Mouse (Mus musculus): Measurements from ENCODE around the gene Tfap2b. TPM values are rescaled to one million over a fixed set of nuclear protein-coding genes. Genes with fewer than 3 reads are reported as not detected.

Gene Tfap2b
- polyA plus RNA-seq, 1 experiment from 2014 or later, result 0.68 TPM

DNA sequence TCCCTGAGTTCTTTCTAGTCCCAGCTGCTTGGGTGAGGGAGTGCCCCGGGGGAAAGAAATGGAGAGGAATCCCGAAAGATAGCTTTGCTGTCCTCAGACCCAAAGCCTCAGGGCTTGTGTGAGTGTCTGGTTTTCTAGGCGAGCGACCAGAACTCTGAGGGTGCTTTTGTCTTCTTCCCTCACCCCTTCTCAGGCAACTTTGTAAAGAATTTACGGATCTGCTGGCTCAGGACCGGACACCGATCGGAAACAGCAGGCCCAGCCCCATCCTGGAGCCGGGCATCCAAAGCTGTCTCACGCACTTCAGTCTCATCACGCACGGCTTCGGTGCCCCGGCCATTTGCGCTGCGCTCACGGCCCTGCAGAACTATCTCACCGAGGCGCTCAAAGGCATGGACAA is 25.1 kb downstream of the Tfap2b start:
- no peaks in the 10 kb centered on the region for H3K9me3 ChIP-seq
- peaks cover 96% of the 10 kb centered on the region for H3K27me3 ChIP-seq (replicated peaks)
- no peaks in the 10 kb centered on the region for H3K36me3 ChIP-seq
- under 1% methylated on average over 19 of the region's 19 CpGs for WGBS
- no peaks in the 10 kb centered on the region for H3K4me1 ChIP-seq
- no peak overlapping the region for H3K4me3 ChIP-seq
- H3K27ac ChIP-seq (replicated peaks), result no peak overlapping the region
- no peak overlapping the region for H3K4me2 ChIP-seq
- no peak for ATAC-seq (ENCODE audit: extremely low read depth, insufficient number of reproducible peaks, low FRiP score, low TSS enrichment)
- H3K9ac ChIP-seq, result no peak overlapping the region

DNA sequence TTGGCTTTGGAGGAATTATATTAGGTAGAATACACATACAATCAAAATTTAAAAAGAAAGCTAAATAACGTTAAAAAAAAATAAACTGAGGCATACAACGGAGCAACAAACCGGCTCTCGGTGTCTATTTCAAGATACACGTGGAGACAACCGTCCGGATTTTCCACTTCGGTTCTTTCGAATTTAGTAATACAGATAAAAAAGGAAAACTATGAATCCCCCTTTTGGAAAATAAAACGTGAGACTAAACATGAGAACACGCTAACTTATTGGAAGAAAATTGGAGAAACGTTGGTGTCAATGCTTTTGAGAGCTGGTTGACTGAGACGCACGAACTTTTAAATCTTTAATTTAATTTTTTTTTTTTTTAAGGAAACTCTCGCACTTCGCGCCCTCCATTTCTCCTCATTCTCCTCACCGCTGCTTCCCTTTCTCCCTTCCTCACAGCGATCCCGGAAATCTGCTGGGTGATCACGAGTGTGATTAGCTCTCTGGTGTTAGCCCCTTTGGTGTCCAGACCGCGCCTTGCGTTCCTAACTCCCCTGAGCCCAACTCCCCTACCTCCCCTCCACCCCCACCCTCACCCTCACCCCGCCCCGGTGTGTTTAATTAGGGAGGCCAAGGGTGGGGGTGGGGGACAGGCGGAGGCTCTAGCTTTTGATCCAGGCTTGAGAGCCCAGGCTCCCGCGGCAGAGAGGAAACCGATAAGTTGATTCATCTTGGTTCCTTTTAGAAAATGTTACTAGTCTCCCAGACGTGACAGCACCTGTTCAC is 25.9 kb downstream of the Tfap2b start:
- H3K27me3 ChIP-seq (replicated peaks), result peaks cover 95% of the 10 kb centered on the region
- no peaks in the 10 kb centered on the region for H3K9me3 ChIP-seq
- H3K36me3 ChIP-seq, result no peaks in the 10 kb centered on the region
- H3K27ac ChIP-seq (replicated peaks), result no peak overlapping the region
- H3K4me1 ChIP-seq, result no peaks in the 10 kb centered on the region
- H3K9ac ChIP-seq, result no peak overlapping the region
- H3K4me2 ChIP-seq, result no peak overlapping the region
- H3K4me3 ChIP-seq, result no peak overlapping the region
- ATAC-seq (ENCODE audit: extremely low read depth, insufficient number of reproducible peaks, low FRiP score, low TSS enrichment), result no peak
- 1% methylated on average over 31 of the region's 31 CpGs for whole genome bisulfite sequencing

DNA sequence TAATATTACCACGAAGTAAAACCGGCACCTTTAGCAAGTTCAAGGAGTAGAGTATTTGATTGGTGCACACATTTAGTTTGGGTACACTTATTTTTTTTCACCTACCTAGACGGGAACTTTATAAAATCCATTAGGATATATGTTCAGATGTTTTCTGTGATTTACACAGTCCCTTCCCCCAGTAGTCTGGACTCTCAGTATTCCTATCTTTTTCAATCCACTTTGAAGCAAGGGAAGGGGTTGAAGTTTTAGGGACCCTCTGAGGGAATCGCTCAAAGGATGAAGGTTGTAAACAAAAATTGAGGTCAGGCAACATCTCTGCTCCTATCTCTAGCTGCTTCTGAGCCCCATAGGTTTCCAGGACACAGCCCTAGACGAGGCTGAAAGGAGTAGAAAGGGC is 27.3 kb downstream of the Tfap2b start:
- Histone ChIP-seq H3K36me3 (no peaks in the 10 kb centered on the region), H3K4me3 (no peak overlapping the region), H3K4me2 (no peak overlapping the region), H3K27ac (replicated peaks) (no peak overlapping the region), H3K27me3 (replicated peaks) (peaks cover 97% of the 10 kb centered on the region), H3K9ac (no peak overlapping the region), H3K9me3 (no peaks in the 10 kb centered on the region), H3K4me1 (no peaks in the 10 kb centered on the region)
- WGBS, result 3% methylated on average over 5 of the region's 5 CpGs
- ATAC-seq (ENCODE audit: extremely low read depth, insufficient number of reproducible peaks, low FRiP score, low TSS enrichment), result no peak

DNA sequence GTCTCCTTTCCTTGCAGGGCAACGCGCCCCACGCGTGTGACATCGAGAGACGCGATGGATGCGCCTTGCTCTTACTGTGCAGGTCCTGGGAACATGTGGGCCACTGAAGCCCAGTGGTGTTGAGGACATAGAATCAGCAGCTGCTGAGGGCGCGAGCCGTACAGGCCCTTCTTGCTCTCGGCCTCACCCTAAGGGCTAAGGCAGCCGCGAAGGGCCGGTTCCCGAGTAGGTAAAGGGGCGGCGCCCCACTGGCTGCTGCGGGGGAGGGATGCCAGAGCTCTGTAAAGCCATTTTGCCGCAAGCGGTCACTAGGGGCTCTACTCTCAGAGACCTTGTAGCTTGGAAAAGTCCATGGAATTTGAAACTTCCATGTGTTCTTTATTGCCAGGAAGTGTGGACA is 27.9 kb downstream of the Tfap2b start:
- peaks cover 97% of the 10 kb centered on the region for H3K27me3 ChIP-seq (replicated peaks)
- H3K9me3 ChIP-seq, result no peaks in the 10 kb centered on the region
- 2% methylated on average over 21 of the region's 21 CpGs for WGBS
- H3K9ac ChIP-seq, result no peak overlapping the region
- H3K4me2 ChIP-seq, result no peak overlapping the region
- H3K4me3 ChIP-seq, result no peak overlapping the region
- H3K4me1 ChIP-seq, result 0 out of 2 replicates have a peak, but pooled peaks cover 3% of the 10 kb centered on the region
- H3K27ac ChIP-seq (replicated peaks), result no peak overlapping the region
- ATAC-seq (ENCODE audit: extremely low read depth, insufficient number of reproducible peaks, low FRiP score, low TSS enrichment), result no peak
- no peaks in the 10 kb centered on the region for H3K36me3 ChIP-seq

DNA sequence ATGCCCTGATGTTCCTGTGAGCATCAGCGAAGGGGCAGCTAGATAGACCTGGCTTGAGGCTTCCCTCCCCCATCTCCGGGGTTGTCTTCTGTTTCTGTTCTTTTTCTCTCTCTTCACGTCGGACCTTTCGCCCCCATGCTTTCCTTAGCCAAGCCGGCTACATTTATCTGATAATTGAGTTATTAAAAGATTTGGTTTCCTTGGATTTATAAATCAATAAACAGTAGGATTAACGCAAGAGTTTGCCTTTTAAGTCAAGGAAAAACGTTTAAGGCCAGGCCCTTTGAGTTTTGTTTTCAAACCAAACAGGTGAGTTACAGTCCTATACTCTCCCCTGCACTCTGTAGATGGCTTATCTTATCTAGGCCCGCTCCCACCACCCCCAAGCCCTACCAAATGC is 28.3 kb downstream of the Tfap2b start:
- Histone ChIP-seq H3K4me1 (0 out of 2 replicates have a peak, but pooled peaks cover 3% of the 10 kb centered on the region), H3K27ac (replicated peaks) (no peak overlapping the region), H3K36me3 (no peaks in the 10 kb centered on the region), H3K27me3 (replicated peaks) (peaks cover 97% of the 10 kb centered on the region), H3K9ac (no peak overlapping the region), H3K9me3 (no peaks in the 10 kb centered on the region), H3K4me3 (no peak overlapping the region), H3K4me2 (no peak overlapping the region)
- ATAC-seq (ENCODE audit: extremely low read depth, insufficient number of reproducible peaks, low FRiP score, low TSS enrichment), result no peak
- WGBS, result 3% methylated on average over 9 of the region's 9 CpGs

DNA sequence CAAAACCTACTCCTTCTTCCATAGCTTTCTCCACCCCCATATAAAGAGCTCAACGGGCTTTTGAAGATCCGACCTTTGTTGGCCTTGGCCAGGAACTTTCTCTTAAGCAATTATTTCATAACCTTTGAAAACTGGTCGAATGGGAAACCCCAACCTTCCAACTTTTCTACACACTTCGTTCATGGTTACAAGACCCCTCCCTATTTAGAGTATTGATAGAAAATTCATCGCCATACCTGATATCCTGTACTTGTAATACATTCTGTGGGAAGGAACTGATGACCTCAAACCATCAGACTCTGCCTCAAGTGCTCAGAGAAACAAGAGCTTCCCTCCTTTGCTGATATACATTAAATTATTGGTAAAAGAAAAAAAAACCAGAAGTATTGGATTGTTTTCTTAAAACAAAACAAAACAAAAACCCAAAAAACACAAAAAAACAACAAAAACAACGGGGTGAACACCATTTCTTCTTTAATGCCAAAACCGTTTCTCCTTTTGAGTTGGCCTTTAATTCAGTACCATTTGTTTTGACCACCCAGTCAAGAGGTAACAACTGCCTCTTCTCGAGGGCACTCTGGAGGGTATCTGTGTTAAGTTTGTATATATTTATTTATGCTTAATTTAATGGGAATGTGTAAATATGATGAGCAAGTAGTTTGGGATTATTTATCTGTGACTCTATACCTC is 29.2 kb downstream of the Tfap2b start:
- no peak for ATAC-seq (ENCODE audit: extremely low read depth, insufficient number of reproducible peaks, low FRiP score, low TSS enrichment)
- WGBS, result 6% methylated on average over 8 of the region's 8 CpGs
- 0 out of 2 replicates have a peak, but pooled peaks cover 3% of the 10 kb centered on the region for H3K4me1 ChIP-seq
- no peaks in the 10 kb centered on the region for H3K9me3 ChIP-seq
- H3K27me3 ChIP-seq (replicated peaks), result peaks cover 97% of the 10 kb centered on the region
- H3K4me2 ChIP-seq, result no peak overlapping the region
- no peak overlapping the region for H3K4me3 ChIP-seq
- H3K27ac ChIP-seq (replicated peaks), result no peak overlapping the region
- H3K9ac ChIP-seq, result no peak overlapping the region
- H3K36me3 ChIP-seq, result no peaks in the 10 kb centered on the region

DNA sequence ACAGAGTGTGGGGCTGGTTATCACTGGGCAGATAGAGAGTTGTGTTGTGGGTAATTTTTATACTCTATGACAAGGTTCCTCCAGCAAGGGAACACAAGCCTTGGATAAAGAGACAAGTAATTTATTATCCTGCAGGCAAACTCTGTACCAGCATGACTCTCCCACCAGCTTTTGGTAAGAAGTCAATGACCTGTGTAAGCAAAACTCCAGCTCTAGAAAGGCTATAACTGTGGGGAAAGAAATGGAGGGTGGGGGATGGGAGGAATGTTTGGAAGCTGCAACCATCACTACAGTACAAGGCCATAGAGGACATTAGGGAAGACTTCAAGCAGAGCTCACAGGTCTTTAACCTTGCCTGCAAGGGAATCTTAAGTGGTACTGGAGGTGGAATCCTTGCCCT is 31.3 kb downstream of the Tfap2b start:
- no peak overlapping the region for H3K9ac ChIP-seq
- H3K4me2 ChIP-seq, result no peak overlapping the region
- no peak overlapping the region for H3K27ac ChIP-seq (replicated peaks)
- H3K36me3 ChIP-seq, result no peaks in the 10 kb centered on the region
- no peak overlapping the region for H3K4me3 ChIP-seq
- H3K9me3 ChIP-seq, result no peaks in the 10 kb centered on the region
- ATAC-seq (ENCODE audit: extremely low read depth, insufficient number of reproducible peaks, low FRiP score, low TSS enrichment), result no peak
- 0 out of 2 replicates have a peak, but pooled peaks cover 3% of the 10 kb centered on the region for H3K4me1 ChIP-seq
- peaks cover 96% of the 10 kb centered on the region for H3K27me3 ChIP-seq (replicated peaks)

DNA sequence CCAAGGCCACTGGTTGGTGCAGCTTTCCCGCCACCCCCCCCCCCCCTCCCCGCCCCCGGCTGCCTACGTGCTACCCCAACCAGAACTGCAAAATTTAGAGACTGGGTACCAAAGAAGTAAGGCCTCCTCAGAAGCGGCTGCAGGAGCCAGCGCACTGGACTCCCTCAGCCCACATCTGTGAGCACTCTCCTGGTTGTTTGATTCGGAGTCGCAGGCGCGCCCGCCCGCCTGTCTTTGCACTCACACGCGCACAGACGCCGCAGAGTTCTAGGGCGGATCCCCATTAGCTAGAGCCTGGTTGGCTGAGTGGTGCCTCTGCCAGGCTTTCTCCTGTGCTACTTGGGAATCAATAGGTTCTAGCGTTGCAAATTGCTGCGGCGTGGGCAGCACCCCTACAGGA is 32.6 kb downstream of the Tfap2b start:
- Histone ChIP-seq H3K9ac (no peak overlapping the region), H3K27me3 (replicated peaks) (peaks cover 88% of the 10 kb centered on the region), H3K36me3 (no peaks in the 10 kb centered on the region), H3K4me1 (0 out of 2 replicates have a peak, but pooled peaks cover 3% of the 10 kb centered on the region), H3K4me2 (peak overlapping the region; percentile 64), H3K9me3 (no peaks in the 10 kb centered on the region), H3K27ac (replicated peaks) (no peak overlapping the region), H3K4me3 (peak overlapping the region; percentile 41)
- no peak for ATAC-seq (ENCODE audit: extremely low read depth, insufficient number of reproducible peaks, low FRiP score, low TSS enrichment)
- under 1% methylated on average over 18 of the region's 20 CpGs for WGBS

DNA sequence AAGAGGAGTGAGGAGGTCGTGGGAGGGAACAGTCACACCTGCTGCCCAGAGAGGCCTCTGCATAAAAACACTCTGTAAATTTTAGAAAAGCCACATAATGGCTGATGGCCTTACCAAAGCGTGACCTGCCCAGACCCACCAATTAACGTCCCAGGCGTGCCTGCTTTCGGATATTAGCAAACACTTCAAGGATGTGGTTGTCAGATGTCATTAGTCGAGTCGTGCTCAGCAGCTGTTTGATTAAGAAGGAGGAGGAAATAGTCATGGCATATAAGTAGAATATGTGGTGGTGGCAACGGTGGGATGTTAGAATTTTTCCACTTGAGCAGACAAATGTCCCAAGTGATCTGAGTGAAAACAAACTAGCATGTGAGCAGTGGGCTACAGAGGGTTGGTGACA is 33.3 kb downstream of the Tfap2b start:
- Histone ChIP-seq H3K4me1 (0 out of 2 replicates have a peak, but pooled peaks cover 3% of the 10 kb centered on the region), H3K27ac (replicated peaks) (no peak overlapping the region), H3K9ac (no peak overlapping the region), H3K36me3 (no peaks in the 10 kb centered on the region), H3K4me3 (no peak overlapping the region), H3K27me3 (replicated peaks) (peaks cover 81% of the 10 kb centered on the region), H3K9me3 (no peaks in the 10 kb centered on the region), H3K4me2 (peak overlapping the region; percentile 64)
- WGBS, result 6% methylated on average over 8 of the region's 8 CpGs
- ATAC-seq (ENCODE audit: extremely low read depth, insufficient number of reproducible peaks, low FRiP score, low TSS enrichment), result no peak

DNA sequence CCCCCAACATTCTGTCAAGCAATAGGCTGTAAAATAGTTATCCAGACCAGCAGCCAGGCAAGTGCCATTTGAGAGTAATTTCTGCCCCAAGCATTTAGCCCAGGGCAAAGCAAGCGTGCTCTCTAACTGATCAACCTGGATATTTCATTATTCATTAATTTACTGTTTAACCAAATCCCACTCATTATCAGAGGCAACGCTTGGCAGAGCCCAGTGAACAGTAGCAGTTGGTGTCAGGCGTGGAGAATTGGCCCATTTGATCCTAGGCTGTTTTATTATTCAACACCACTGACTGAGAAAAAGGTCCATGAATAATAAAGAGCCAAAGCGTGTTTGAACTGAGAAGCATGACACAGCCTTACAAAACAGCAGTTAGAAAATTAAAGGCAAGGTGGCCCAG is 36.3 kb downstream of the Tfap2b start:
- Histone ChIP-seq H3K27me3 (replicated peaks) (peaks cover 53% of the 10 kb centered on the region), H3K9ac (no peak overlapping the region), H3K27ac (replicated peaks) (no peak overlapping the region), H3K36me3 (no peaks in the 10 kb centered on the region), H3K4me2 (no peak overlapping the region), H3K9me3 (no peaks in the 10 kb centered on the region), H3K4me1 (0 out of 2 replicates have a peak, but pooled peaks cover 3% of the 10 kb centered on the region), H3K4me3 (no peak overlapping the region)
- WGBS, result 49% methylated on average over 4 of the region's 4 CpGs
- no peak for ATAC-seq (ENCODE audit: extremely low read depth, insufficient number of reproducible peaks, low FRiP score, low TSS enrichment)

DNA sequence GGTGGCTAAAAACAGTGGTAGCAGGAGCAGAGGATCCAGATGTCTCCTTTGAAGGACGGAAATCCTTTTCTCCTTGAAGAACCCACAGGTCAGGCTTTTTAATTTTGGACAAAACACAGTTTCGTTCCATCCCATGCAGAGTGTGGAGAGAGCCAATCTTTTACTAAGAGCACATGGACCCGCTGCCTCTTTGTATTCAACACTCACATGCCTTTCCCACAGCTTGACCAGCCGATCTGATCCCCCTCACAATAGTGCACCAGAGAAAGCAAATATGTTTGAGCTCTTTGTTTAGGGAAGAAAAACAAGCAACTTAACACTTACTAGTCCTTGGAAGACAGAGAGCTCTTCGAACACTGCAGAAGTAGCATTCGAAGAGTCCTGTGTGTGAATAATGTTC is 42.6 kb downstream of the Tfap2b start:
- 74% methylated on average over 6 of the region's 6 CpGs for WGBS
- H3K4me2 ChIP-seq, result no peak overlapping the region
- no peaks in the 10 kb centered on the region for H3K27me3 ChIP-seq (replicated peaks)
- H3K36me3 ChIP-seq, result no peaks in the 10 kb centered on the region
- H3K4me3 ChIP-seq, result no peak overlapping the region
- H3K9me3 ChIP-seq, result no peaks in the 10 kb centered on the region
- no peak for ATAC-seq (ENCODE audit: extremely low read depth, insufficient number of reproducible peaks, low FRiP score, low TSS enrichment)
- H3K4me1 ChIP-seq, result no peaks in the 10 kb centered on the region
- no peak overlapping the region for H3K27ac ChIP-seq (replicated peaks)
- H3K9ac ChIP-seq, result no peak overlapping the region

DNA sequence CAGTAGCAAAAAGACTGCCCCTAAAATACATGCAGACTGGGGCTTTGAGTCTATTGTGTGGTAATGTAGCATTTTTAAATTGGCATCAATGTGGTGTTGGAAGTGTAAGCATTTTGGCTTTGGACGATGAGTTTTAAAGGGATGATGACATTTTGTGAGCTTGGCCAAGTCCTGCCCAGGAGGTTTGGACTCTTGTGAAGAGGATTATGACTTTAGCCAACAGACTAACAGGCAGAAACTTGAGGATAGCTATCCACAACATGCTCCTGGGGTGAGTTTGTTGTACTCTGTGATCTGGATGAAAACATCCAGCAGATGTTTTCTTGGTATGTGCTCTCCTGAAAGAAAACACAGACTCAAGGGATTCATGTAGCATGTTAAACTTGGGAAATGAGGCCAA is 60.9 kb downstream of the Tfap2b start:
- no peak overlapping the region for H3K4me2 ChIP-seq
- no peak overlapping the region for H3K9ac ChIP-seq
- no peaks in the 10 kb centered on the region for H3K27me3 ChIP-seq (replicated peaks)
- H3K9me3 ChIP-seq, result no peaks in the 10 kb centered on the region
- 74% methylated on average over 1 of the region's 1 CpGs for WGBS
- no peak overlapping the region for H3K27ac ChIP-seq (replicated peaks)
- no peak overlapping the region for H3K4me3 ChIP-seq
- H3K4me1 ChIP-seq, result no peaks in the 10 kb centered on the region
- no peaks in the 10 kb centered on the region for H3K36me3 ChIP-seq
- no peak for ATAC-seq (ENCODE audit: extremely low read depth, insufficient number of reproducible peaks, low FRiP score, low TSS enrichment)
